ENCODE assay signal across 24 mouse cellular contexts in genomic region chr6:67085850-67086437, GRCm38 (mm10).
"Had no signal": no experiment of that assay in that cellular context is flagged by ENCODE, and none has a peak within 500 bp of the region (broad histone marks: within the 10 kb centered on the region; RNA-seq: fewer than 3 reads in every experiment).

No protein-coding gene starts in this region.

- H3K4me3 ChIP-seq: heart, adult 2 months; heart, embryonic 10.5 days; heart, embryonic 12.5 days; hindbrain, embryonic 10.5 days; hindbrain, embryonic 12.5 days; hindbrain, embryonic 15.5 days; layer of hippocampus, adult 2 months; left cerebral cortex, adult 2 months; limb, embryonic 10.5 days; limb, embryonic 12.5 days had no signal

- H3K27ac ChIP-seq: heart, adult 2 months; heart, embryonic 10.5 days; hindbrain, embryonic 10.5 days; hindbrain, embryonic 12.5 days; hindbrain, embryonic 15.5 days; hindbrain, postnatal 0 days; layer of hippocampus, adult 2 months; left cerebral cortex, adult 2 months; limb, embryonic 10.5 days; limb, embryonic 12.5 days; liver, embryonic 14.5 days had no signal

- DNase-seq: gastrocnemius, postnatal 14 days; gastrocnemius, postnatal 36 days; heart, adult 2 months; heart, postnatal 10 days; heart, postnatal 4 days; kidney, adult 11 months; kidney, adult 8-10 months; kidney, postnatal 10 days; kidney, postnatal 25 days; kidney, postnatal 4 days; liver had no signal

- H3K4me2 ChIP-seq: heart, embryonic 12.5 days; hindbrain, embryonic 12.5 days; hindbrain, embryonic 15.5 days; limb, embryonic 12.5 days; liver, embryonic 11.5 days had no signal

- H3K36me3 ChIP-seq: heart, embryonic 10.5 days; heart, embryonic 12.5 days; hindbrain, embryonic 10.5 days; hindbrain, embryonic 12.5 days; hindbrain, embryonic 15.5 days; limb, embryonic 10.5 days; limb, embryonic 12.5 days had no signal

- H3K4me1 ChIP-seq: heart, embryonic 12.5 days; hindbrain, embryonic 15.5 days had no signal

- H3K27me3 ChIP-seq: heart, embryonic 12.5 days; hindbrain, embryonic 12.5 days; hindbrain, embryonic 15.5 days; limb, embryonic 12.5 days had no signal

- ATAC-seq: hindbrain, postnatal 0 days; intestine, embryonic 16.5 days had no signal

- H3K9ac ChIP-seq: heart, embryonic 12.5 days; hindbrain, embryonic 12.5 days; hindbrain, embryonic 15.5 days; limb, embryonic 12.5 days; liver, embryonic 14.5 days had no signal

- H3K9me3 ChIP-seq: heart, embryonic 10.5 days; heart, embryonic 12.5 days; hindbrain, embryonic 10.5 days; hindbrain, embryonic 12.5 days; hindbrain, embryonic 15.5 days; limb, embryonic 10.5 days; limb, embryonic 12.5 days had no signal
